ENCODE assay signal across 17 mouse cellular contexts in the genomic region with DNA sequence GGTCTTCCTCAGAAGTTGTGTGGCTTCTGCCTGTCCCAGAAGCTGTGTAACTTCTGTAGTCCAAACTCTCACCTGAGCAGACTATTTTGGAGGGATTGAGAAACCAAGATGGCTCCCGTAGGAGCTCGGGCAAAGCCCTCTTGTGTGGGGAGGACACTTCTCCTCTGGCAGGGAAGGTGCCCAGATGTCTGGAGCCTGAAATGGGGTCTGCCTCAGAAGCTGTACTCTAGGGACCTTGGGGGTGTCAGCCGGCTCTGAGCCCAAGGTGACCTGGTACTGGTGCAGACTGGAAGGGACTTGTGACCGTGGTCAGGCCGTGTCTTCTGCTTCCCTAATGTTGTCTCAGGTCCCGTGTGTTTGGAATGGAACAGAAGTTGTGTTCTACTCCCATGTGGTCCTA.
"Had no signal": no experiment of that assay in that cellular context is flagged by ENCODE, and none has a peak within 500 bp of the region (broad histone marks: within the 10 kb centered on the region; RNA-seq: fewer than 3 reads in every experiment).

No protein-coding gene starts in this region.

- H3K27ac ChIP-seq: midbrain, embryonic 10.5 days; midbrain, embryonic 12.5 days; neural tube, embryonic 13.5 days; neural tube, embryonic 15.5 days; stomach, embryonic 15.5 days; stomach, postnatal 0 days had no signal

- DNase-seq: lung, adult 18-20 months; lung, embryonic 14.5 days; lung, postnatal 10 days; midbrain, embryonic 14.5 days; retina, postnatal 1 day; right cerebral cortex, adult 18-20 months; right cerebral cortex, postnatal 25 days; thymus, adult 2 months; thymus, postnatal 25 days; thymus, postnatal 4 days had no signal

- H3K4me3 ChIP-seq: midbrain, embryonic 10.5 days; midbrain, embryonic 12.5 days; myocyte; neural tube, embryonic 13.5 days; neural tube, embryonic 15.5 days; stomach, embryonic 15.5 days had no signal
